Mouse (Mus musculus) T-helper 2 cell (primary cell): ENCODE measurements around the gene Pld1.

Experiments
- in situ Hi-C: fragments of 300-600 bp; cut with MboI, MseI; formaldehyde crosslinking; loops from one replicate; pipeline ENCODE4 v1.15.1; 2025; ENCODE audit warnings: high pct_unique_total_duplicates

Pld1 gene

DNA sequence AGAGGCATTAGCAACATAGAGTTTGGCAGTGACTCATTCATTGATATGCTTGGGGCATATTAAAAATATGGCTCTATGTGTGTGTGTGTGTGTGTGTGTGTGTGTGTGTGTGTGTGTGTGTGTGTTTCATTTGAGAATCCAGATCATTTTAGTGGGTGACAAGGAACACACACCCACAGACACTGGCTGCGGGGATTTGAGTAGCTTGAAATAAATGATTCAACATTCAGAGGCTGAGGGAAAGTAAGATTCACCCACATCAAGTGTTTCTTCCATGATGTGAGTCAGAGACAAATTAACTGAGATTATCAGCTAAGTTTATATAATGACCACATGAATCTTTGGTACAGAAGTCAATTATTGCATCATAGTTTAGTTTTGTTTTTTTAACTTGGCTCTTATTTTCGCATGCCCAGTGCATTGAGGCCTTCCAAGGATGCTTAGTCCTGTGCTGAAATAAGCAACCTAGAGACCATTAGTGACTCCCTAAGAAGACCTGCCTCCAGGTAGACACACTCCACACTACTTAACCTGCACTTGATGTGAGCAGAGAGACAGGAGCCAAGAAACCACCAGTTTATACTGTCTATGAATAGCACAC, 211.3 kb downstream of the Pld1 start:
- in situ Hi-C loops: no loop called here

DNA sequence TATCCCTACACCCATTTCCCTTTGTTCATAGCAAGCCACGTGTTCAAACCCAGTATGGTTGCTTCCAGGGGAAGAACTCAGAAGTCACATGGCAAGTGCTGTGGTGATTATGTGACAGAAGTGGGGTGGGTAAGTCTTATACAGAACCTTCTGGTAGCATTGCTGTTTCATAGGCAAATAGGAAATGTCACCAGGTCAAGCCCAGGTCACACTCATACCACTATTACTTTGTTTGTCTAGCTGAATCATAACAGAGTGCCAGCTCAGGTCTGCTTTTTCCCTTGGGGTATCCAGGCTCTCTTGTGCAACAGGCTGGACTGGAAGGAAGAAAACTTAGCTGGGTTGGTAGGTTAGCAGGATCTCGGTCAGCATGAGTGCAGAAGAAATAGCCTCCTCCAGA, 219.5 kb downstream of the Pld1 start:
- in situ Hi-C loops: no loop called here

DNA sequence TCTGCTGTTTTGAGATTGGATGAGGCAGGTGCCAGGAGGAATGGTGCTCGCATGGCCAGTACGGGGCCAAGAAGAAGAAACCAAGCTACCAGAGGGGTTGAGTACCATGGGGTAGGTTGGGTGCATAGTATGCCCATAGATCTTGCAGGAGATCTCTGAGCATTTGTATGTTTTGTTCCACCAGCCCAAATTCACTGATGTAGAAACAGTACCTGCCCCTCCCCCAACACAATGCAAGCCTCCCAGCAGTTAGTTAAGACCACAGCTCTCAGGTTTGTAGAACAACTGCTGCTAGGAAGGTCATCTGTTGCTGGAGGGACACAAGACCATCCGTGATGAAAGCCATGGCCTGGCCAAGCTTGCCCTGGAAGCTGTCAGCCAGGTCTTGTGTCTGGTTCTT, 220.4 kb downstream of the Pld1 start:
- in situ Hi-C loops: no loop called here

DNA sequence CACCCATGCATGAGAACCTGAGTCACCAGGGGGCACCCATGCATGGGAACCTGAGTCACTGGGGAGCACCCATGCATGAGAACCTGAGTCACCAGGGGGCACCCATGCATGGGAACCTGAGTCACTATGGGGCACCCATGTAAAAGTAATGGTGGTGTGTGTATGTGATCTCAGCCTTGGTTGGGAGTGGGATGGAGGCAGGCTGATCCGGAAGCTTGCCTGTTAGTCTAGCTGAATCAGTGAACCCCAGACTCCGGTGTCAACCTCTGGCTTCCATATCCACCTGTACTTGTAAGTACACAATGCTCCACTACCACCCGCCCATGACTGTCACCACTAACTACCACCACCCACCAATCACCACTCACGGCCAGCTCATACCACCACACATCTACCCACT, 223.9 kb downstream of the Pld1 start:
- in situ Hi-C loops: loop anchor here (5.0 kb wide), 1 partner anchor 585 kb away; no protein-coding TSS in a partner anchor

DNA sequence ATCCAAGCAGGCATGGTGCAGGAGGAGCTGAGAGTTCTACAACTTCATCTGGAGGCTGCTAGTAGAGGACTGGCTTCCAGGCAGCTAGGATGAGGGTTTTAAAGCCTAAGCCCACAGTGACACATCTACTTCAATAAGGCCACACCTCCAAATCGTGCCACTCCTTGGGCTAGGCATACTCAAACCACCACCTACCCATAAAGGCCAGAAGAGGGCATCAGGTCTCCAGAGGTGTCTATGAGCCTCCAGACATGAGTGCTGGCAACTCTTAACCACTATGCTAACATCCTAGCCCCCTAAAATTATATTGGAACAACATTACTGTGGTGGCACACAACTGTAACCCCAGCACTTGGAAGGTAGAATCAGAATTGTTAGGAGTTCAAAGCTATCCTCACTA, 226.2 kb downstream of the Pld1 start:
- in situ Hi-C loops: loop anchor here (5.0 kb wide), 2 partner anchors 393 to 583 kb away; no protein-coding TSS in a partner anchor

DNA sequence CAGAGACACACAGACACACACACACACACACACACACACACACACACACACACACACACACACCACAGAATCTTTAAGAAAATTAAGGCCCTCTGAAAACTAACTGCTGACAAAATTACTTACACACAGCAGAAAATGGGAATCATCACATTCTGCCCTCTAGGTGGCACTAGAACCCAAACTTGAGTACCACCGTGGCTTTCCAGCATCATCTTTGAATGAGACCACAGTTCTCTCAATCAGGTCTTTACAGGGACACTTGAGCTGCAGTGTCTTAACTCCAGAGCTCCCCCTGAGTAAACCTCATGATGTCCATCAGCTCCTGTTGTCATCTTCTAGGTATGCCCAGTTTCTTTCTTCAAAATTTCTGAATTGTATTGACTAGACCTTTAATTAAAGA, 227.1 kb downstream of the Pld1 start:
- in situ Hi-C loops: loop anchor here (5.0 kb wide), 1 partner anchor 392 kb away; no protein-coding TSS in a partner anchor

DNA sequence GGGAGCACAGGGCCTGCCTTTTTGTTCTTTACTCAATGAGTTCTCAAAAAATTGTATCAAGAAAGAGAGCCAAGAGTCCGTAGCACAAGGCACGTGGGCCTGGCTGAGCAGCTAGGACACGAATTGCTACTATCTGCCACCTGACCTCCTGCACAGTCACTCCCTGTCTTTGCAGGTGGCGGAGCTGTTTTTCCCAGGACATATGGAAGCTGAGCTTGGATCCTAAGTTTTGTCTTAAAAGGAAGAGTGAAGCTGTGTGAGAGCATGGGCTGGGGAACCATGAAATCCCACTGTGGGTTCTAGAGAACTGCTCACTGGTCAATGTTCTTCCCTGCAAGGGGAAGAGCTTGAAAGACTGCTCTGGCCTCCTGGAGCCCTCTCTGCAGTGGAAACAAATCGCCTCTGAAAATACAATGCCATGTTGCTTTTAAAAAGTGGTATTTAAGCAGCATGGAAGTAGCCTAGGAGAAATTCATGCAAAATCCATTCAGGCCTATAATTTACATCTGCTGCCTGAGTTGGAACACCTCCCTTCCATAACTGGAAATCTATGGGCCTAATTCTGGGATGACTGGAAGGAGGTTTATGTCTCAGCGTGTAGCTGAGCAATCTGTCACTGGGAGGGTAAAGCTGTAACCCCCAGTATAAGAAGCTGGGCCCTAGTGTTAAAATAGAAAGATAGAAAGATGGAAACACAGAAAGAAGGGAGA, 229.5 kb downstream of the Pld1 start:
- in situ Hi-C loops: loop anchor here (5.0 kb wide), 1 partner anchor 389 kb away; no protein-coding TSS in a partner anchor

DNA sequence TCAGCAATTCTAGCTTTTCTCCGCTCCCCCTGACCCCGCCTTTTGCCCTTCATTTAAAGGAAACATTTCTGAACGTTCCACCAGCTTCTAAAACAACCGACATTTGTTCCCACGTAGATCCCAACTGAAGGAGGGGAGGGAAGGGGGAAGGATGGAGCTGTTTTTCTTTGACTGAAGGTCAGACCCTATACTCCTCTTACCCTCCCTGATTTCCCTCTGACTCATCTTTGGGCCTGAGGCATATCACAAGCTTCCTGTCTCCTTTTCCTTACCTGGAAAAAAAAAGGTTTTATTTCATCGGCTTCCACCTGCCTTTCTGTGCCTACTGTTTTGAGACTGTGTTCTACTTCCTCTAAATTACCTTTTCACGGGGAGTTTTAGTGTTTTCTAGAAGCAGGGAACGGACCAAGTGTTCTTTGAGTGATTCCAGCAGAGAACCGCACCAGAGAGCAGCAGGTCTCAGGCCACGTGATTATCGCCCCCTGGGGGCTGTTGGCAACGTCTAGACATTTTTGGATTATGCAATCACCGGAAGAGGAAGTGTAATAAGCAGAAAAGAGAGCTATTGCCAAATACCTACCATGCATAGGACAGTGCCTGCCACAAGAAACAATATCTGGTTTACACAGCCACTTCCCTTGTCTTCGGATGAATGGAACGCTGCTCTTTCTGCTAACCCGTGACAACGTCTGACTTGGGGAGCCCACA, 232.6 kb downstream of the Pld1 start:
- in situ Hi-C loops: no loop called here

DNA sequence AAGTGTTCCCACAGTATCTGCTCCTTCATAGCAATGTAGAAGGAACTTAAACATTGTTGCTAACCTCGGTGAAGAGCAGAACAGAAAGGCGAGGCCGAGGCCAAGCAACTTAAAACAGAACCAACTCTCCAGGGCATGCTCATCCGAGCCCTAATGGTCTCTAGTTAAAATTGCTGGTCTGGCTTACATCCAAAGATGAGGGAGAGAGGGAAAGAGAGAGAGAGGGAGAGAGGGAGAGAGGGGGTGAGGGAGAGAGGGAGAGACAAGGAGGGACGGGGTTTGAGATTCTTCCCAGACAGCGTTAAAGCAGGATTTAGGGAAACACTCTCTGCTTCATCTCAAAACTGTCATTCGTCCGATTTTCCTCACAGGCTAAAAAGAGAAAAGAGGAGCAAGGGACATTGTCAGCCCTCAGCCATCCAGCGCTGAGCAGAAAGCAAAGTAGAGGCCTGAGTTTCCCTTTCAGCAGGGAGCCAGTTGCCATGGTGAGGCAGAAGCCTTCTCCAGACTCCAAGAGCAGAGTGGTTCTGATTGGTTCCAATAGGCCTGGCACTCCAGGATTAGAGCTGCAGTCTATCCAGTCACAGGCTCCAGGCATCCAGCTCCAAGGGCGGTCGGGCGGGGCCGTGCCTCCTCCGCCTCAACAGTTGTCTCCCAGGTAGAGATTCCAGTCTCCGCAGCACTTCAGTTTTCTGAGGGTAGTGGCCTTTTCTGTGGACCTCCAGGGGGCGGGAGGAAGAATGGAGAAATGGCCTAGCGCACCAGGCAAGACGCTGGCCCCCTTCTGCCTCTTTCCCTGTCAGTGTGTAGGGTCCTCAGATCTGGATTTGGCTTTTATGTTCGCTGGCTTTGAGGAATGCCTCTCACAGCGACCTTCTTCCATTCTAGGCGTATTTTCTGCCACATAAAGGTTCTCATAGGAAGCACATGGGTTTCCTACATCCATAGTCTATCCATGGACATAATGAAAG, 237.8 kb downstream of the Pld1 start:
- in situ Hi-C loops: no loop called here

DNA sequence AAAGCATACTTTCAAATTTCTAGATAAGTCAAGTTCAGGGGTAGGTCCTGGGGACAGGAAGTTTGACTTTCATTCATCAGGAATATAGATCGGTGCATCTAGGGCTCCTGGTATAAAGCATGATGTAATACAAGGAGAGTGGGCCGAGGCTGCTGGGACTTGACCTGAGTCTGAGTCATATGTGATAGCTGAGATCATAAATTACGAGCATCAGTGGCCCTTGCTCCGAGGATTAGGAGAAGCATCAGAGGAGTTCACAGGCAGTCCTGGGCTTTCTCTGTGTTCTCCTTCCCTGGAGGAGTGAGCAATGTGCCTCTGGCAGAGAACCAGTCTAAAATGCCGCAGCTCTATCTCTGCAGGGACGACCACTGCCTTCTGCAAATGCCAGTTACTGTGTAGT, 239.8 kb downstream of the Pld1 start:
- in situ Hi-C loops: no loop called here
